Mouse (Mus musculus): ENCODE measurements around the gene Ankrd33b. TPM values are rescaled to one million over a fixed set of nuclear protein-coding genes. Genes with fewer than 3 reads are reported as not detected.

Gene Ankrd33b
- polyA plus RNA-seq, 1 experiment from 2014 or later = 1.8 TPM

GRCm38 (mm10) chr15:31318158-31318955 is 49.2 kb downstream of the Ankrd33b start:
- no peak overlapping the region for H3K4me2 ChIP-seq (ENCODE audit: low read depth, low read length)
- H3K9me3 ChIP-seq (ENCODE audit: low read length) = no peaks in the 10 kb centered on the region
- TF ChIP-seq CTCF (IDR thresholded peaks at IDR 0.05; ENCODE audit: low read depth) = no peak
- TF ChIP-seq EP300 (IDR thresholded peaks at IDR 0.05; ENCODE audit: low read depth) = no peak
- H3K9ac ChIP-seq (replicated peaks) = no peak overlapping the region
- no peak overlapping the region for H3K27ac ChIP-seq (ENCODE audit: low read depth)
- ATAC-seq = no peak
- no peaks in the 10 kb centered on the region for H3K4me1 ChIP-seq (ENCODE audit: insufficient read depth)
- DNase-seq = no peak
- WGBS (ENCODE audit: insufficient replicate concordance) = 55% methylated on average over 6 of the region's 6 CpGs
- H3K4me3 ChIP-seq (ENCODE audit: low read depth, low read length) = no peak overlapping the region
- H3K27me3 ChIP-seq (ENCODE audit: insufficient read depth, low read length) = no peaks in the 10 kb centered on the region
- H3K36me3 ChIP-seq (replicated peaks; ENCODE audit: insufficient read depth, low read length) = no peaks in the 10 kb centered on the region

- Histone ChIP-seq H3K27me3 (ENCODE audit: insufficient read depth, low read length) (no peaks in the 10 kb centered on the region), H3K4me2 (ENCODE audit: low read depth, low read length) (no peak overlapping the region), H3K27ac (ENCODE audit: low read depth) (no peak overlapping the region), H3K9me3 (ENCODE audit: low read length) (no peaks in the 10 kb centered on the region), H3K4me3 (ENCODE audit: low read depth, low read length) (no peak overlapping the region), H3K4me1 (ENCODE audit: insufficient read depth) (no peaks in the 10 kb centered on the region), H3K9ac (replicated peaks) (no peak overlapping the region), H3K36me3 (replicated peaks; ENCODE audit: insufficient read depth, low read length) (no peaks in the 10 kb centered on the region)
- TF ChIP-seq CTCF (IDR thresholded peaks at IDR 0.05; ENCODE audit: low read depth) (no peak), EP300 (IDR thresholded peaks at IDR 0.05; ENCODE audit: low read depth) (no peak)
- DNase-seq (no peak), ATAC-seq (no peak)
- 86% methylated on average over 3 of the region's 3 CpGs for WGBS (ENCODE audit: insufficient replicate concordance)
Measured at GRCm38 (mm10) chr15:31317056-31317805, 50.3 kb downstream of the Ankrd33b start.

DNA sequence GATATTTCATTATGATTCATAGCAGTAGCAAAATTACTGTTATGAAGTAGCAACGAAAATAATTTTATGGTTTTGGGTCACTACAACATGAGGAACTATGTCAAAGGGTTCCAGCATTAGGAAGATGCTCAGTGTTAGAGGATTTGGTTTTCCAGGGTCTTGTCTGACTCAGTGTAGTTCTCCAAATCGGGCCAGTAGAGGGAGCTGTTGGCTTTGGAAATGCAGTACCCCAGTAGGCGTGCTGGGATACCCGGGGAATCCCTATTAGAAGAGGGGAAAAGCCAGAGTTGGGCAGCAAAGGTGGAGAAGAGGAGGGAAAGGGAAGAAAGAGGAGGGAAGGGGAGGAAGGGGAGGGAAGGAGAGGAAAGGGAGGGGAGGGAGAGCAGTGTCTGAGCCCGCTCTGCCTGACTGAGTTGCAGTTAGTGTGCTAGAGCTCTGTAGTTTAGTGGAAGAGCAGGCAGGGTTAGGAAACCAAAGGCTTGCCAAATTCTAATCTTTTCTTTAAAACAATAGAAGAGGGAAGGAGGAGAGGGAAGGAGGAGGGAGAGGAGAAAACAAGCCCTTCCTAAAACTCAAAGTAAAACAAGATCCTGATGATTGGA is 51.8 kb downstream of the Ankrd33b start:
- Histone ChIP-seq H3K27me3 (ENCODE audit: insufficient read depth, low read length) (no peaks in the 10 kb centered on the region), H3K9me3 (ENCODE audit: low read length) (no peaks in the 10 kb centered on the region), H3K36me3 (replicated peaks; ENCODE audit: insufficient read depth, low read length) (no peaks in the 10 kb centered on the region), H3K27ac (ENCODE audit: low read depth) (no peak overlapping the region), H3K4me2 (ENCODE audit: low read depth, low read length) (no peak overlapping the region), H3K4me3 (ENCODE audit: low read depth, low read length) (no peak overlapping the region), H3K9ac (replicated peaks) (no peak overlapping the region), H3K4me1 (ENCODE audit: insufficient read depth) (no peaks in the 10 kb centered on the region)
- WGBS (ENCODE audit: insufficient replicate concordance) = 18% methylated on average over 5 of the region's 5 CpGs
- ATAC-seq = peak; percentile 67
- DNase-seq = peak; percentile 81
- peak; percentile 80 for TF ChIP-seq CTCF (IDR thresholded peaks at IDR 0.05; ENCODE audit: low read depth)
- TF ChIP-seq EP300 (IDR thresholded peaks at IDR 0.05; ENCODE audit: low read depth) = no peak

- no peak for DNase-seq
- WGBS (ENCODE audit: insufficient replicate concordance) = 71% methylated on average over 2 of the region's 2 CpGs
- H3K4me1 ChIP-seq (ENCODE audit: insufficient read depth) = no peaks in the 10 kb centered on the region
Measured at GRCm38 (mm10) chr15:31312001-31312400, 55.5 kb downstream of the Ankrd33b start.

DNA sequence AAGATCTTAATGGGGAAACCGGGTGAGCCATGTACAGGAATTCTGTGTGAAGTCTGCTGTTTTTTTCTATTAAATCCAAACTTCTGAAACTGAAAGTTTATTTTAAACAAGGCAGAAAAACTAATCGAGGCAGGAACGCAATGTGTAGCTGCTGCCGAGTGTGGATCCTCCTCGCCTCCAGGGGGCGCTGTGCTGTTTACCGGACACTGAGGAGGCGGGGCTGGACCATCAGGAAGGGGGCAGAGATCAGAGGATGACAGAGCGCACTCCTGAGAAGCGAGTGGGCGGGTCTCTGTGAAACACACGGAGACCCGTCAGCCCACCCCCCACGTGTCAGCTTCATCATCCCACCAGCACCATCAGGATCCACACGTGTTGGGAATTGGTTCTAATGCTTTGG is 58.0 kb downstream of the Ankrd33b start:
- DNase-seq (peak; percentile 26), ATAC-seq (no peak)
- no peak overlapping the region for H3K4me2 ChIP-seq (ENCODE audit: low read depth, low read length)
- no peak overlapping the region for H3K27ac ChIP-seq (ENCODE audit: low read depth)
- 71% methylated on average over 15 of the region's 15 CpGs for WGBS (ENCODE audit: insufficient replicate concordance)
- no peaks in the 10 kb centered on the region for H3K27me3 ChIP-seq (ENCODE audit: insufficient read depth, low read length)
- no peaks in the 10 kb centered on the region for H3K9me3 ChIP-seq (ENCODE audit: low read length)
- no peak overlapping the region for H3K9ac ChIP-seq (replicated peaks)
- H3K4me3 ChIP-seq (ENCODE audit: low read depth, low read length) = no peak overlapping the region
- H3K36me3 ChIP-seq (replicated peaks; ENCODE audit: insufficient read depth, low read length) = no peaks in the 10 kb centered on the region
- TF ChIP-seq CTCF (IDR thresholded peaks at IDR 0.05; ENCODE audit: low read depth) (peak; percentile 60), EP300 (IDR thresholded peaks at IDR 0.05; ENCODE audit: low read depth) (no peak)
- no peaks in the 10 kb centered on the region for H3K4me1 ChIP-seq (ENCODE audit: insufficient read depth)

More at GRCm38 (mm10) chr15:31312001-31312400, 55.5 kb downstream of the Ankrd33b start:
- Histone ChIP-seq H3K9me3 (ENCODE audit: low read length) (no peaks in the 10 kb centered on the region), H3K9ac (replicated peaks) (no peak overlapping the region), H3K27me3 (ENCODE audit: insufficient read depth, low read length) (no peaks in the 10 kb centered on the region), H3K4me2 (ENCODE audit: low read depth, low read length) (no peak overlapping the region), H3K27ac (ENCODE audit: low read depth) (no peak overlapping the region), H3K4me3 (ENCODE audit: low read depth, low read length) (no peak overlapping the region), H3K36me3 (replicated peaks; ENCODE audit: insufficient read depth, low read length) (no peaks in the 10 kb centered on the region)
- no peak for TF ChIP-seq CTCF (IDR thresholded peaks at IDR 0.05; ENCODE audit: low read depth)
- TF ChIP-seq EP300 (IDR thresholded peaks at IDR 0.05; ENCODE audit: low read depth) = no peak
- no peak for ATAC-seq

DNA sequence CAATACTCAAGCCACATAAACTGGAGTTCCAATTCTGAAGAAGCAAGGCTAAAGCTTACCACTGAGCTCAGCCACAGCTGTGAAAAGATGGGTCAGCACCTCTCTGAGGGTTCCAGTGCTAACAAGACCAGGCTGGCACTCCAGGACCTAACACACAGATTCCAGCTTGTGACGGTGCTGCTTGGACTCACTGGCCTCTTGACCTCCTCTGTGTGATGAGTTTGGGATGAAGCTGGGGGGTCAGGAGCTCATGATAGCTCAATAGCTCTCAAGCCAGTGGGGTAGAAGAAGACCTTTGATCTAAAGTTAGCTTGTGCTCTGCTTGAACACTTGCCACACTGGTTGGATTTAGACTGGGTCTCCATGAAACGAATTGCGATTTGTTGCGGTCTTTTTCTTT is 60.8 kb downstream of the Ankrd33b start:
- no peak for ATAC-seq
- no peak overlapping the region for H3K4me2 ChIP-seq (ENCODE audit: low read depth, low read length)

More for the DNA sequence above, 60.8 kb downstream of the Ankrd33b start:
- no peaks in the 10 kb centered on the region for H3K27me3 ChIP-seq (ENCODE audit: insufficient read depth, low read length)
- WGBS (ENCODE audit: insufficient replicate concordance) = 83% methylated on average over 4 of the region's 4 CpGs
- H3K36me3 ChIP-seq (replicated peaks; ENCODE audit: insufficient read depth, low read length) = no peaks in the 10 kb centered on the region
- H3K4me3 ChIP-seq (ENCODE audit: low read depth, low read length) = no peak overlapping the region
- DNase-seq = no peak
- H3K9me3 ChIP-seq (ENCODE audit: low read length) = no peaks in the 10 kb centered on the region
- H3K9ac ChIP-seq (replicated peaks) = no peak overlapping the region
- no peaks in the 10 kb centered on the region for H3K4me1 ChIP-seq (ENCODE audit: insufficient read depth)
- TF ChIP-seq EP300 (IDR thresholded peaks at IDR 0.05; ENCODE audit: low read depth) (no peak), CTCF (IDR thresholded peaks at IDR 0.05; ENCODE audit: low read depth) (no peak)
- no peak overlapping the region for H3K27ac ChIP-seq (ENCODE audit: low read depth)

Measured in liver, postnatal 0 days (tissue).